Mouse (Mus musculus) liver, adult 2 months (tissue): ENCODE results near the gene Angptl2.

Experiments
- CTCF ChIP-seq: fragments of 200-500 bp; IDR thresholded peaks from 2 replicates; pipeline ENCODE4 v1.5.1; 2011; ENCODE audit warnings: low read depth, low read length, control low read depth
- POLR2A ChIP-seq: fragments of 200-500 bp; IDR thresholded peaks from 2 replicates; pipeline ENCODE4 v1.6.1; 2011; ENCODE audit warnings: low read length, control low read depth; ENCODE audit not compliant: insufficient read depth; ENCODE audit errors: extremely low read depth

DNA sequence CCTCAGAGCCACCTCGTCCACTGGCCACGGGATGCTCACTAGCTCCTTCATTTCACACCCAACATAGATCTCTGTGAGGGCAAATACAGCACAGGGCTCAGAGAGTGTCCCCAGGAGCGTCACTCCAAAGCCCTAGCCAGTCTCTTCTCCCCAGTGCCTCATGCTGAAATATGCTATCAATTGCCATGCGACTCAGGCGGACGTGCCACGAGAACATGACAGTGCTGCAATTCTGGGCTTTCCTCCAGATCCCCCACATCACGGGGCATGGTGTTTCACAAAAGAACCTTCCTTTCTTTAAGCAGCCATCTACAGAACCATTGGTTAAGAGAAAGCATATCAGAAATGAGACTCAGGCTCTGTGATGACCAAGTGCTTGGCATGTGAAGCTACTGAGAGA, 44.9 kb downstream of the Angptl2 start:
- TF ChIP-seq CTCF (no peak), POLR2A (no peak)
